Mouse (Mus musculus): ENCODE results near the gene Rapgef4. TPM values are rescaled to one million over a fixed set of nuclear protein-coding genes. Genes with fewer than 3 reads are reported as not detected.

The Rapgef4 gene
- total RNA-seq, 2 experiments from 2014 or later: 85.4 to 88.9 TPM

GRCm38 (mm10) chr2:72219921-72220320 lies 238.9 kb downstream of the Rapgef4 start:
- peak; percentile 58 for DNase-seq
- intact Hi-C loops (cut with DNase I): loop anchor here (5.0 kb wide), 1 partner anchor 183 kb away; no protein-coding TSS in a partner anchor

GRCm38 (mm10) chr2:72221283-72221682 lies 240.2 kb downstream of the Rapgef4 start:
- DNase-seq: no peak
- intact Hi-C loops (cut with DNase I): loop anchor here (5.0 kb wide), 1 partner anchor 184 kb away; no protein-coding TSS in a partner anchor

- intact Hi-C loops (cut with DNase I): loop anchor here (5.0 kb wide), 1 partner anchor 184 kb away; no protein-coding TSS in a partner anchor
- DNase-seq: no peak
Observed at GRCm38 (mm10) chr2:72221706-72222105, 240.7 kb downstream of the Rapgef4 start.

GRCm38 (mm10) chr2:72222276-72222675 lies 241.2 kb downstream of the Rapgef4 start:
- intact Hi-C loops (cut with DNase I): loop anchor here (5.0 kb wide), 1 partner anchor 185 kb away; no protein-coding TSS in a partner anchor
- no peak for DNase-seq

GRCm38 (mm10) chr2:72222736-72223455 lies 241.9 kb downstream of the Rapgef4 start:
- no peak for DNase-seq
- intact Hi-C loops (cut with DNase I): loop anchor here (5.0 kb wide), 1 partner anchor 186 kb away; no protein-coding TSS in a partner anchor

- no peak for DNase-seq
- intact Hi-C loops (cut with DNase I): loop anchor here (5.0 kb wide), 1 partner anchor 186 kb away; no protein-coding TSS in a partner anchor
Observed at GRCm38 (mm10) chr2:72223479-72223878, 242.4 kb downstream of the Rapgef4 start.

- intact Hi-C loops (cut with DNase I): no loop called here
- DNase-seq: no peak
Observed at GRCm38 (mm10) chr2:72226006-72226405, 245.0 kb downstream of the Rapgef4 start.

GRCm38 (mm10) chr2:72227416-72227815 lies 246.4 kb downstream of the Rapgef4 start:
- DNase-seq: no peak
- intact Hi-C loops (cut with DNase I): no loop called here

GRCm38 (mm10) chr2:72228881-72229280 lies 247.8 kb downstream of the Rapgef4 start:
- intact Hi-C loops (cut with DNase I): no loop called here
- DNase-seq: no peak

- DNase-seq: no peak
- intact Hi-C loops (cut with DNase I): no loop called here
Observed at GRCm38 (mm10) chr2:72230545-72230944, 249.5 kb downstream of the Rapgef4 start.

- intact Hi-C loops (cut with DNase I): loop anchor here (2.0 kb wide), 1 partner anchor 157 kb away; no protein-coding TSS in a partner anchor
- DNase-seq: no peak
Observed at GRCm38 (mm10) chr2:72234085-72234484, 253.0 kb downstream of the Rapgef4 start.

GRCm38 (mm10) chr2:72234943-72235342 lies 253.9 kb downstream of the Rapgef4 start:
- intact Hi-C loops (cut with DNase I): loop anchor here (2.0 to 5.0 kb wide), 2 partner anchors 156 to 1042 kb away; no protein-coding TSS in a partner anchor
- peak; percentile 62 for DNase-seq

- no peak for DNase-seq
- intact Hi-C loops (cut with DNase I): loop anchor here (2.0 to 5.0 kb wide), 2 partner anchors 155 to 1042 kb away; no protein-coding TSS in a partner anchor
Observed at GRCm38 (mm10) chr2:72235361-72235901, 254.4 kb downstream of the Rapgef4 start.

- intact Hi-C loops (cut with DNase I): loop anchor here (5.0 kb wide), 1 partner anchor 1039 kb away; no protein-coding TSS in a partner anchor
Observed at GRCm38 (mm10) chr2:72238421-72238820, 257.4 kb downstream of the Rapgef4 start.

GRCm38 (mm10) chr2:72238925-72239324 lies 257.9 kb downstream of the Rapgef4 start:
- DNase-seq: no peak
- intact Hi-C loops (cut with DNase I): loop anchor here (5.0 kb wide), 1 partner anchor 1038 kb away; no protein-coding TSS in a partner anchor

More at GRCm38 (mm10) chr2:72238421-72238820, 257.4 kb downstream of the Rapgef4 start:
- no peak for DNase-seq

GRCm38 (mm10) chr2:72239456-72239855 lies 258.4 kb downstream of the Rapgef4 start:
- intact Hi-C loops (cut with DNase I): loop anchor here (5.0 kb wide), 1 partner anchor 1038 kb away; no protein-coding TSS in a partner anchor

GRCm38 (mm10) chr2:72239993-72240392 lies 259.0 kb downstream of the Rapgef4 start:
- DNase-seq: no peak
- intact Hi-C loops (cut with DNase I): loop anchor here (5.0 kb wide), 1 partner anchor 1037 kb away; no protein-coding TSS in a partner anchor

More at GRCm38 (mm10) chr2:72239456-72239855, 258.4 kb downstream of the Rapgef4 start:
- no peak for DNase-seq

- intact Hi-C loops (cut with DNase I): no loop called here
- DNase-seq: no peak
Observed at GRCm38 (mm10) chr2:72240691-72241090, 259.7 kb downstream of the Rapgef4 start.

- intact Hi-C loops (cut with DNase I): no loop called here
- DNase-seq: no peak
Observed at GRCm38 (mm10) chr2:72241714-72242472, 260.9 kb downstream of the Rapgef4 start.

- intact Hi-C loops (cut with DNase I): no loop called here
- no peak for DNase-seq
Observed at GRCm38 (mm10) chr2:72242910-72243675, 262.1 kb downstream of the Rapgef4 start.

Data from left cerebral cortex, postnatal 4 days (tissue).